Mouse (Mus musculus) left cerebral cortex, adult 11 months (tissue): Measurements from ENCODE around the gene Prl8a9.

Experiments used
- DNase-seq: peaks from one replicate; pipeline ENCODE4 v3.0.0; 2022; ENCODE audit warnings: low spot score

The Prl8a9 gene

DNA sequence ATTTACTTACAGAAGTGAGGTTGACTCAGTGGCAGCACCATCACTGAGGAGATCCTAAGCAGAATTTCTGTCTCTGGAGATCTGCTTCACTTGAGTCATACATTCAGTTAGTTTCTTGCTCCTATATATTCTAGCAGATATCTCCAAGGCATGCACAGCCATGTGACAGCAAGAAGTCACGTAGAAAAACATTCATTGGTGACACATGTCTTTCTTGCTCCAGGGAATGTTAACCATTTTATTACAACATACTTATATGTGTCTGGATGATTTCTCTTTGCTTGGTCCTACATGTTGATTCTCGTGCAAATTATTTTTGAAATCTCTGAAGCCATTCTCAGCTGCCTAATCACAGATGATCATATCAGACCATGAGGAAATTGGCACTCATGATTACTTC is at the start of gene Prl8a9:
Gene Prl8a9 (minus strand): TSS at position 101 of the 400 bp plus-strand sequence.
- no peak for DNase-seq

DNA sequence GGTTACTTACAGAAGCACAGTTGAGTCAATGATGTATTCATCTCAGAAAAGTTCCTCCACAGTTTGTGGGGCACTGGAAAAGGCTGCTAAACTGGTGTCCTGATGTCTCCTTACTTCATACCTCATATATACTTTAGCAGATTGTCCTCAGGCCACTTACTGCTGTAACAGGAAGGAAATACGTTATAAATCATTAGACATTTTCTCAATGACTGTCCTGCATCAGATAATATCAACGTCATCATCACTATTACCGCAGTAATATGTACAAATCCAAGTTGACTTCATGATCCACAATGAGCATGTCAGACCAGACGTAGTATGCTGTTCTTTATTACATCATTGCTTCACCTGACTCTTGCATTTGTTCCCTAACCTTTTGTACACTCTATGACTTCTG is 46.1 kb upstream of the Prl8a9 start, which contains the start of gene Prl7b1:
Gene Prl7b1 (minus strand): TSS at position 101 of the 400 bp plus-strand sequence.
- no peak for DNase-seq

DNA sequence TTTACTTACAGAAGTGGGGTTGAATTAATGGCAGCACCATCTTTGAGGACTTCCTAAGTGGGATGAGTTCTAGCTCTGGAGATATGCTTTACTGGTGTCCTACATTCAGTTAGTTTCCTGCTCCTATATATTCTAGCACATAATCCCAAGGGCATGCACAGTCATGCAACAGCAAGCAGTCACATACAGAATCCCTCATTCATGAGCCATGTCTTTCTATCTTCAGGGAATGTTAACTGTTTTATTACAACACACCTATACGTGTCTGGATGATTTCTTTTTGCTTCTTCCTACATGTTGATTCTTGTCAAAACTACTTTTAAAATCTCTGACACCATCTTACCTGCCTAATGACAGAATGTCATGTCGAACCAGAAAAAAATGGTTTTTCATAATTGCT is 17.7 kb upstream of the Prl8a9 start, which contains the start of gene Prl8a1:
Gene Prl8a1 (minus strand): TSS at position 101 of the 400 bp plus-strand sequence.
- DNase-seq, result no peak

DNA sequence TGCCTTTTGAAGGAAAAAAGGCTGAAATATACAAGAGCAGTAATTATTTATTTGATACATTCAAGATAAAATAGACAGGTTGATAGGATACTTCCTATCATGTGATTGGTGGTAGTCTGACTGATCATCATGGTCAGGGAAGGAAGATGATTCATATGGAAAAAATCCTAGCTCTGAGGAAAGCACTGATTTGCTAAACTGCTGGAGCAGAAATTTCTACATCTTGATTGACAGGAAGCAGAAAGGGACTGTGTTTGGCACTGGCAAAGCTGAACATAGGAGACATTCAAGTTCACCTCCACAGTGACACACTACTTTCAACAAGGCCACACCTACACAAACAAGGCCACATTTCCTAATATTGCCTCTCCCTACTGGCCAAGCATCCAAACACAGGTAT is 11.1 kb downstream of the Prl8a9 start:
- DNase-seq, result no peak

DNA sequence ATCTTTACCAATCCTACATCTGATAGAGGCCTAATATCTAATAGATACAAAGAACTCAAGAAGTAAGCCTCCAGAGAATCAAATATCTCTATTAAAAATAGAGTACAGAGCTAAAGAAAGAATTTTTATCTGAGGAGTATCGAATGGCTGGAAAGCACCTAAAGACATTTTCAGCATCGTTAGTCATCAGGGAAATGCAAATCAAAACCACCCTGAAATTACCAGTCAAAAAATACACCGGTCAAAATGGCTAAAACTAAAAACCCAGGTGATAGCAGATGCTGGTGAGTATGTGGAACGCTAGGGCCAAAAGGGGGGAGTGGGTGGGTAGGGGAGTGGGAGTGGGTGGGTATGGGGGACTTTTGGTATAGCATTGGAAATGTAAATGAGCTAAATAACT is 41.2 kb downstream of the Prl8a9 start:
- DNase-seq, result no peak

DNA sequence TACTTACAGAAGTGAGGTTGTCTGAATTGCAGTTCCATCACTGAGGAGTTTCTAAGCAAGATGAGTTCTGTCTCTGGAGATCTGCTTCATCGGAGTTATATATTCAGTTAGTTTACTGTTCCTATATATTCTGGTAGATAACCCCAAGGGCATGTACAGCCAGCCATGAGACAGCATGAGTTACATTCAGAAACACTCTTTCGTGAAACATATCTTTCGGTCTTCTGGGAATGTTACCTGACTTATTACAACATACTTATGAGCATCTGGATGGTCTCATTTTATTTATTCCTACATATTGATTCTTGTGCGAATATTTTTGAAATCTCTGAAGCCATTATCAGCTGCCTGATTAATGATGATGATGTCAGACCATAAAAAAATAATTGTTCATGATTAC is 51.3 kb downstream of the Prl8a9 start, which contains the start of gene Prl8a8:
Gene Prl8a8 (minus strand): TSS at position 101 of the 400 bp plus-strand sequence.
- no peak for DNase-seq
